Mouse (Mus musculus): Measurements from ENCODE around the gene Fam13a. TPM values are rescaled to one million over a fixed set of nuclear protein-coding genes. Genes with fewer than 3 reads are reported as not detected.

Gene Fam13a
- total RNA-seq, 2 experiments from 2014 or later = 14.8 to 15.1 TPM

DNA sequence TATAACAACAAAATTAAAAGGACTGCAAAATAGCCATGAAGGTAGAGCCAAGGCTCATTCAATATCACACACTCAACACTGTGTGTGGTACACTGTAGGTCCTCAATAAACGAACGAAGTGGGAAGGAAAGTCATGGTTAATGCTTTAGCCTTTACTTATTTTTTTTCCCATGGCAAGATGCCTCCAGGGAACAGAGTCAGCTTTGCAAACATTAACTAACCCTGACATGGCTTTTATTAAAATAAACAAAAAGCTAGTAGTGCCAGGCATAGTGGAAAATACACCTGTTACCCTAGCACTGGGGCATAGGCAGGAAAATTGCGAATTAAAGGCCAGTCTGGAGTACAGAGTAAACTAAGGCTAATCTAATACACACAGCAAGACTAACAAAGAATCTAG is 35.2 kb downstream of the Fam13a start:
- intact Hi-C loops (cut with DNase I) = no loop called here

DNA sequence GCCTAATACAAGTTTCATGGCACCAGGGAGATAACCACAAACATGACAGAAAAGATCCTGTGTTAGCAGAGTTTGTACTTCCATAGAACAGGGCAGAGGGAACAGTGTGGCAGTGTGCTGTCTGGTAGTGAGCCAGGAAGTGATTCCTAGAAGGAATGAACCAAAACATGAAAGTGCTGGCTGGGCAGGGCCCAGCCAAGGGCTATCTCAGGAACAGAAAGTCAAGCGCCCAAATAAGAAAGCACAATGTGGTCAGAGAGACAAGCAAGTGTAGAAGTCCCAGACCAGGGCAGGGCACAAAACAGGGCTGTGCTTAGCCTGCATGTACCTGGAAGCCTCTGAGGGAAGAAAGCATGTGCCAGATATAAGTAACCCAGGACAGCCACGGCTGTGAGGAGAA is 35.6 kb downstream of the Fam13a start:
- intact Hi-C loops (cut with DNase I) = no loop called here
- Histone ChIP-seq H3K4me3 (no peak overlapping the region), H3K27ac (no peak overlapping the region)
- DNase-seq (ENCODE audit: extremely low spot score in 1 of 2, low spot score in 2 of 2) = no peak
- no peak for TF ChIP-seq CTCF (IDR thresholded peaks at IDR 0.05)

More for the DNA sequence above, 35.2 kb downstream of the Fam13a start:
- TF ChIP-seq CTCF (IDR thresholded peaks at IDR 0.05) = no peak
- Histone ChIP-seq H3K4me3 (no peak overlapping the region), H3K27ac (no peak overlapping the region)
- DNase-seq (ENCODE audit: extremely low spot score in 1 of 2, low spot score in 2 of 2) = no peak

- no peak for DNase-seq (ENCODE audit: extremely low spot score in 1 of 2, low spot score in 2 of 2)
- intact Hi-C loops (cut with DNase I) = no loop called here
- TF ChIP-seq CTCF (IDR thresholded peaks at IDR 0.05) = no peak
These were observed 37.2 kb downstream of the Fam13a start for GRCm38 (mm10) chr6:58987166-58987565.

GRCm38 (mm10) chr6:58985186-58985585 is 39.2 kb downstream of the Fam13a start:
- DNase-seq (ENCODE audit: extremely low spot score in 1 of 2, low spot score in 2 of 2) = no peak
- no peak overlapping the region for H3K27ac ChIP-seq
- no peak for TF ChIP-seq CTCF (IDR thresholded peaks at IDR 0.05)
- H3K4me3 ChIP-seq = no peak overlapping the region
- intact Hi-C loops (cut with DNase I) = no loop called here

More at GRCm38 (mm10) chr6:58987166-58987565, 37.2 kb downstream of the Fam13a start:
- H3K27ac ChIP-seq = no peak overlapping the region
- H3K4me3 ChIP-seq = no peak overlapping the region

- Histone ChIP-seq H3K27ac (no peak overlapping the region), H3K4me3 (no peak overlapping the region)
- intact Hi-C loops (cut with DNase I) = no loop called here
- TF ChIP-seq CTCF (IDR thresholded peaks at IDR 0.05) = no peak
- no peak for DNase-seq (ENCODE audit: extremely low spot score in 1 of 2, low spot score in 2 of 2)
These were observed 49.1 kb downstream of the Fam13a start for GRCm38 (mm10) chr6:58975249-58975648.

DNA sequence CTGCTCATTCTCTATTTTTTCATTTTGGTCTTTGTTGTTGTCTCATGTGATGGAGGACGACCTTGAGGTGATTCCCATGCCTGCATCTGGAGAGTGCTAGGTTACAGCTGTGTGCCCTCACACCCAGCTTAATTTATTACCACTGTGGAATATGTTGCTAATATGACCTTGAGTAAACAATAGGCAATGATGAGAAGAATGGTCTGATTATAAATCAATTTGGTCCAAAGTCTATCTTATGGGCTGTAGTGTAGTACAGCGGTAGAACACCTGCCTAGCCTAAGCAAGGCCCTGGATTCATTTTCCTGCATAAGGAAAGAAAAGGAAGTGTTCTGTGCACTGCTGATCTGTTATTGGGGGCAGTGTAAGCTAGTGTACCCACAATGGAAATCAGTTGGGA is 49.9 kb downstream of the Fam13a start:
- Histone ChIP-seq H3K27ac (no peak overlapping the region), H3K4me3 (no peak overlapping the region)
- no peak for TF ChIP-seq CTCF (IDR thresholded peaks at IDR 0.05)
- intact Hi-C loops (cut with DNase I) = no loop called here
- DNase-seq (ENCODE audit: extremely low spot score in 1 of 2, low spot score in 2 of 2) = no peak

- H3K27ac ChIP-seq = no peak overlapping the region
- no peak for DNase-seq (ENCODE audit: extremely low spot score in 1 of 2, low spot score in 2 of 2)
- TF ChIP-seq CTCF (IDR thresholded peaks at IDR 0.05) = no peak
- H3K4me3 ChIP-seq = no peak overlapping the region
- intact Hi-C loops (cut with DNase I) = no loop called here
These were observed 51.5 kb downstream of the Fam13a start for GRCm38 (mm10) chr6:58972873-58973272.

DNA sequence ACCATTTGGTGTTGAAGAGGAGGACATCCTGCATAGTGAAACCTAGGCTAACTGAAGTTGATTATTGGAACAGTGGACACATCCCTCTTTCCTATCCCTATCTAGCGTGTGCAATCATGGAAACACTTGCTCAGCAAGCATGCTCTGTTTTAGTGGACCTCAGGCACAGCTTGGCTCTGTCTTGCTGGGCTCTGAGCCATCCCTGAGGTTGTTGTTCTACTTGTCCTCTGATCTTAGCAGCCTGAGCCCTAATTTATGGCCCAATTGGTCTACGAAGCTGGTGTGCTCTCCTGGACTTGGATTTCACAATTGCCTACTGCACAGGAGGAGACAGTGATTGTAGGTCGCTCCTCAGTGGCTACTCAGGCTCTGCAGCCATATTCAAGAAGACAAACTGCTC is 56.1 kb downstream of the Fam13a start:
- no peak for DNase-seq (ENCODE audit: extremely low spot score in 1 of 2, low spot score in 2 of 2)
- no peak for TF ChIP-seq CTCF (IDR thresholded peaks at IDR 0.05)
- intact Hi-C loops (cut with DNase I) = no loop called here
- Histone ChIP-seq H3K27ac (no peak overlapping the region), H3K4me3 (no peak overlapping the region)

GRCm38 (mm10) chr6:58965071-58965831 is 59.1 kb downstream of the Fam13a start:
- H3K27ac ChIP-seq = peak overlapping the region; percentile 69
- no peak for TF ChIP-seq CTCF (IDR thresholded peaks at IDR 0.05)
- DNase-seq (ENCODE audit: extremely low spot score in 1 of 2, low spot score in 2 of 2) = no peak
- no peak overlapping the region for H3K4me3 ChIP-seq
- intact Hi-C loops (cut with DNase I) = no loop called here

DNA sequence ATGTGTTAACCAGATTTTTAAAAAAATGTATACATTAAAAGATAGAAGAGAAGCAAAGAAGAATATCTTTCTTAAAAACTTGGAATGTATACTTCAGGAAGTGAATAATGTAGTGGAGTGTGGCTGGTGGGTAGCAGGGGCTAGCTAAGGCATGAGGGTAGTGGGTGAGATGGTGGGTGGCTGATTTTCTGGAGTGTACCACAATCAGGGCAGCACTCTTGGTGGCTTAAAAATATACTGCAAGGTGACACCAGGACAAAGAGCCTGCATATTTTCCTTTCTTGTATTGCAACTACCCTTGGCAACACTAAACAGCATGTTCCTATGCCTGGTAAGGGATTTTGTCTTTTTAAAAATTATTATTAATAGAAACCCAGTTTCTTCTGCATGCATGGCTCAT is 59.8 kb downstream of the Fam13a start:
- no peak; the same call in 1 of the 2 replicates for TF ChIP-seq CTCF (IDR thresholded peaks at IDR 0.05)
- Histone ChIP-seq H3K27ac (peak overlapping the region; percentile 69; the same call in 1 of the 2 replicates), H3K4me3 (no peak overlapping the region)
- DNase-seq (ENCODE audit: extremely low spot score in 1 of 2, low spot score in 2 of 2) = no peak
- intact Hi-C loops (cut with DNase I) = no loop called here

DNA sequence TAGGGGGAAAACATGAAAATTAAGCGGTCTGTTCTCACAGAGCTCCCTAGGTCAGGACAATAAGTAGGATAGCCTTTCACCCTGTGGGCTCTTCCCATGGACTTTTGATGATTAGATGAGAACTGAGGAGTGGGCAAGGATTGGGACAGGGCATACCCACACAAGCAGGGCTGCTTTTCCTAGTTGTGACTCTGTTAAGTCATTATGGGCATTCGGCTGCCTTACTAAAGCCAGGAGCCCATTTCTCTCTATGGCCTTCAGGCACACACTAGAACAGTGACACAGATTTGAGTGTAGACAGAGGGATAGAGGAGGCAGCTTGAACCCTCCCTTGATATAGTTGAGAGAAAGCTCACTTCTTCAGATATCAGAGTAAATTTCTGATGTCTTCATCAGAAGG is 60.3 kb downstream of the Fam13a start:
- Histone ChIP-seq H3K4me3 (no peak overlapping the region), H3K27ac (0 out of 2 replicates have a peak overlapping the region, but pooled peaks have one; percentile 15)
- intact Hi-C loops (cut with DNase I) = no loop called here

GRCm38 (mm10) chr6:58962691-58963090 is 61.7 kb downstream of the Fam13a start:
- Histone ChIP-seq H3K27ac (no peak overlapping the region), H3K4me3 (no peak overlapping the region)
- no peak for DNase-seq (ENCODE audit: extremely low spot score in 1 of 2, low spot score in 2 of 2)
- no peak for TF ChIP-seq CTCF (IDR thresholded peaks at IDR 0.05)
- intact Hi-C loops (cut with DNase I) = no loop called here

More for the DNA sequence above, 60.3 kb downstream of the Fam13a start:
- DNase-seq (ENCODE audit: extremely low spot score in 1 of 2, low spot score in 2 of 2) = no peak
- TF ChIP-seq CTCF (IDR thresholded peaks at IDR 0.05) = no peak

- intact Hi-C loops (cut with DNase I) = no loop called here
- Histone ChIP-seq H3K27ac (no peak overlapping the region), H3K4me3 (no peak overlapping the region)
- no peak for TF ChIP-seq CTCF (IDR thresholded peaks at IDR 0.05)
- DNase-seq (ENCODE audit: extremely low spot score in 1 of 2, low spot score in 2 of 2) = no peak
These were observed 63.8 kb downstream of the Fam13a start for GRCm38 (mm10) chr6:58960523-58960922.

Data from left cerebral cortex, adult 2 months (tissue).